Mouse (Mus musculus): ENCODE results near the gene Pip4k2c.

DNA sequence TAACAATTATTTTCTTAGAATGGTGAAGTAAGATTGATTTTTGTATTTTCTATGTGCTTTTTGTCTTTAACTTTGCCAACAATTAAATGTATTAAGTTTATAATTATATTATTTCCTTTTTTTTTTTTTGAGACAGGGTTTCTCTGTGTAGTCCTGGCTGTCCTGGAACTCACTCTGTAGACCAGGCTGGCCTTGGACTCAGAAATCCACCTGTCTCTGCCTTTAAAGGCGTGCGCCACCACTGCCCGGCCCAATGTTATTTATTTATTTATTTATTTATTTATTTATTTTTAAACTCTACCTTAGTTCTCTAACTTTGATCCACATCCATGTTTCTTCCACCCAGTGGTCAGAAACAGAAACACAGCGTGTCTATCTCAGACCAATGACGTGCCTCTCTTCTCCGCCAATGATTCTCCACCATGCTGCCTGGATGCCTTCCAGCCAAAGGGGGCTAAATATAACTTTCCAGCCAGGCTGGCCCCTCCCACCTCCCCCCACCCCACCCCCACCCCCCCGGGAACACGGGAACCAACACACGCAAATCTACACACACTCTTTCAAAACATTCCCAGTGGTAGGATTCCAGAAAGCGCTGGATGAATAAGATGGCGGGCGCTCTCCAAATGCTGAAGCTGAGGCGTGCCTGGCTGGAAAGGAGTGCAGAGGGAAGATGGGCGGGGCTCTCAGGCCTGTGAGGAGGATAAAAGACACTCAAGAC is 44.4 kb upstream of the Pip4k2c start:
- peak; percentile 15; the same call in 1 of the 2 replicates for TF ChIP-seq CTCF (IDR thresholded peaks at IDR 0.05; ENCODE audit: low read depth)
- TF ChIP-seq EP300 (IDR thresholded peaks at IDR 0.05; ENCODE audit: low read depth), result no peak

All from heart, postnatal 0 days (tissue).